In the genomic region with DNA sequence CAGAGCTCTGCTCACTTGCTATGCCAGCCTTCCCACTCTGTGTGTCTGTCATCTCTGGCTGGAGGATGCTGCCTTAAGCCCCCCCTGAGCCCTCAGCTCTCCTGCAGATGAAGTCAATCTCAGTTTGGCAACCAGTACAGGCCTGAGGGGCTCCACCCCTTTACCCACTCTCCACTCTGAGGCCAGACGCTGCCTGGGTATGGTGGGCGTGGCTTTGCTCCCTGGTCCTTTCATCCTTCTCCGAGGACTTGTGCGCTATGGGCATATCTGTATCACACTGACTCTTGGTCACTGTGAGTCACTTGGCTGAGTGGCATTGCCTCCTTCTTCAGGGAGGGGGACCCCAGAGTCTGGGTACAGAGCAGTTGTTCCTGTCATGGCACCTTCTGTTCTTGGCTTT, we compare ENCODE assay signal across 22 mouse cellular contexts.
DNase-seq lines count a peak whose midpoint lies in the region; ATAC-seq lines count a peak whose summit lies in the region.
"Had no signal": no experiment of that assay in that cellular context is flagged by ENCODE, and none has a peak within 500 bp of the region (broad histone marks: within the 10 kb centered on the region; RNA-seq: fewer than 3 reads in every experiment).

No protein-coding gene starts in this region.

- peaks cover 57% of the 10 kb centered on the region for H3K4me1 ChIP-seq in embryonic facial prominence, embryonic 13.5 days
- H3K4me1 ChIP-seq in embryonic facial prominence, embryonic 10.5 days: peaks cover 43% of the 10 kb centered on the region
- peaks cover 98% of the 10 kb centered on the region for H3K4me1 ChIP-seq in megakaryocyte, embryonic 14.5 days
- H3K4me1 ChIP-seq in embryonic facial prominence, embryonic 14.5 days (ENCODE audit: control insufficient read depth, insufficient read depth, low read length): peaks cover 35% of the 10 kb centered on the region; the same call in 1 of the 2 replicates

- no peak overlapping the region for H3K4me3 ChIP-seq in embryonic facial prominence, embryonic 13.5 days
- no peak overlapping the region for H3K4me3 ChIP-seq in embryonic facial prominence, embryonic 10.5 days
- H3K4me3 ChIP-seq in megakaryocyte, embryonic 14.5 days (replicated peaks): peak overlapping the region; percentile 74
- H3K4me3 ChIP-seq in embryonic facial prominence, embryonic 14.5 days (ENCODE audit: low read depth, low read length): no peak overlapping the region
- H3K4me3 ChIP-seq: erythroblast, embryonic 14.5 days; forebrain, embryonic 13.5 days; heart, adult 2 months; midbrain, embryonic 13.5 days; neural tube, embryonic 13.5 days had no signal

- no peak for DNase-seq in embryonic facial prominence, embryonic 10.5 days (ENCODE audit: low spot score)
- peak; percentile 52 for DNase-seq in embryonic facial prominence, embryonic 14.5 days (ENCODE audit: low spot score)
- no peak for DNase-seq in right cerebral cortex, postnatal 14 days
- no peak for DNase-seq in left cerebral cortex, adult 9 months (ENCODE audit: low spot score in 2 of 2)
- DNase-seq: cerebellum, adult 11-12 months; cerebellum, postnatal 36 days; gastrocnemius, postnatal 14 days; heart, adult 2 months; right cerebral cortex, adult 18-20 months; spleen, adult 18-20 months; thymus, adult 18-20 months had no signal

- H3K4me2 ChIP-seq in embryonic facial prominence, embryonic 13.5 days: no peak overlapping the region
- H3K4me2 ChIP-seq in embryonic facial prominence, embryonic 14.5 days (ENCODE audit: low read depth, low read length): no peak overlapping the region
- H3K4me2 ChIP-seq: forebrain, embryonic 13.5 days; midbrain, embryonic 13.5 days; neural tube, embryonic 13.5 days had no signal

- H3K27ac ChIP-seq in embryonic facial prominence, embryonic 13.5 days: 0 out of 2 replicates have a peak overlapping the region, but pooled peaks have one; percentile 28
- no peak overlapping the region for H3K27ac ChIP-seq in embryonic facial prominence, embryonic 10.5 days (replicated peaks)
- no peak overlapping the region for H3K27ac ChIP-seq in embryonic facial prominence, embryonic 14.5 days (replicated peaks; ENCODE audit: low read depth, low read length)
- H3K27ac ChIP-seq: forebrain, embryonic 13.5 days; heart, adult 2 months; kidney, postnatal 0 days; liver, embryonic 14.5 days; midbrain, embryonic 13.5 days; neural tube, embryonic 13.5 days had no signal

- peaks cover 4% of the 10 kb centered on the region; the same call in 1 of the 2 replicates for H3K27me3 ChIP-seq in embryonic facial prominence, embryonic 13.5 days
- peaks cover 6% of the 10 kb centered on the region; the same call in 1 of the 2 replicates for H3K27me3 ChIP-seq in embryonic facial prominence, embryonic 10.5 days (replicated peaks; ENCODE audit: low read depth, poor library complexity, severe bottlenecking)
- H3K27me3 ChIP-seq in megakaryocyte, embryonic 14.5 days (replicated peaks): peaks cover 59% of the 10 kb centered on the region
- no peaks in the 10 kb centered on the region for H3K27me3 ChIP-seq in embryonic facial prominence, embryonic 14.5 days (replicated peaks; ENCODE audit: control insufficient read depth, insufficient read depth, low read length)
- H3K27me3 ChIP-seq: forebrain, embryonic 13.5 days; midbrain, embryonic 13.5 days had no signal

- no peaks in the 10 kb centered on the region for H3K36me3 ChIP-seq in embryonic facial prominence, embryonic 13.5 days
- no peaks in the 10 kb centered on the region for H3K36me3 ChIP-seq in embryonic facial prominence, embryonic 10.5 days (replicated peaks)
- H3K36me3 ChIP-seq in megakaryocyte, embryonic 14.5 days (replicated peaks; ENCODE audit: low read length): peaks cover 13% of the 10 kb centered on the region
- H3K36me3 ChIP-seq in embryonic facial prominence, embryonic 14.5 days (ENCODE audit: control insufficient read depth, insufficient read depth, low read length): no peaks in the 10 kb centered on the region
- H3K36me3 ChIP-seq: midbrain, embryonic 13.5 days; neural tube, embryonic 13.5 days had no signal

- no peak overlapping the region for H3K9ac ChIP-seq in embryonic facial prominence, embryonic 13.5 days
- 0 out of 2 replicates have a peak overlapping the region, but pooled peaks have one; percentile 9 for H3K9ac ChIP-seq in embryonic facial prominence, embryonic 14.5 days (ENCODE audit: low read depth, low read length)
- H3K9ac ChIP-seq: forebrain, embryonic 13.5 days; liver, embryonic 14.5 days; midbrain, embryonic 13.5 days; neural tube, embryonic 13.5 days had no signal

- ATAC-seq in embryonic facial prominence, embryonic 13.5 days (ENCODE audit: insufficient number of reproducible peaks, insufficient read depth, low FRiP score, low TSS enrichment, low read depth): no peak
- no peak for ATAC-seq in megakaryocyte, adult 5-6 weeks (ENCODE audit: poor library complexity, severe bottlenecking)
- 0 out of 2 replicates have a peak, but pooled peaks have one; percentile 8 for ATAC-seq in embryonic facial prominence, embryonic 14.5 days (ENCODE audit: low read depth)
- ATAC-seq: forebrain, embryonic 13.5 days; hindbrain, embryonic 16.5 days; intestine, embryonic 16.5 days; midbrain, embryonic 13.5 days had no signal

- H3K9me3 ChIP-seq in embryonic facial prominence, embryonic 13.5 days: no peaks in the 10 kb centered on the region
- 0 out of 2 replicates have a peak, but pooled peaks cover 2% of the 10 kb centered on the region for H3K9me3 ChIP-seq in embryonic facial prominence, embryonic 10.5 days
- peaks cover 9% of the 10 kb centered on the region for H3K9me3 ChIP-seq in megakaryocyte, embryonic 14.5 days
- H3K9me3 ChIP-seq in embryonic facial prominence, embryonic 14.5 days (ENCODE audit: control insufficient read depth, low read length): no peaks in the 10 kb centered on the region
- H3K9me3 ChIP-seq: forebrain, embryonic 13.5 days; midbrain, embryonic 13.5 days; neural tube, embryonic 13.5 days had no signal

- WGBS in embryonic facial prominence, embryonic 13.5 days: 31% methylated on average over 4 of the region's 4 CpGs
- 62% methylated on average over 4 of the region's 4 CpGs for WGBS in embryonic facial prominence, embryonic 10.5 days
- WGBS in embryonic facial prominence, embryonic 14.5 days: 33% methylated on average over 4 of the region's 4 CpGs
